Mouse (Mus musculus): ENCODE results near the gene Trpt1. TPM values are rescaled to one million over a fixed set of nuclear protein-coding genes. Genes with fewer than 3 reads are reported as not detected.

Trpt1 gene
- polyA plus RNA-seq, 1 experiment from 2014 or later: 20.7 TPM

DNA sequence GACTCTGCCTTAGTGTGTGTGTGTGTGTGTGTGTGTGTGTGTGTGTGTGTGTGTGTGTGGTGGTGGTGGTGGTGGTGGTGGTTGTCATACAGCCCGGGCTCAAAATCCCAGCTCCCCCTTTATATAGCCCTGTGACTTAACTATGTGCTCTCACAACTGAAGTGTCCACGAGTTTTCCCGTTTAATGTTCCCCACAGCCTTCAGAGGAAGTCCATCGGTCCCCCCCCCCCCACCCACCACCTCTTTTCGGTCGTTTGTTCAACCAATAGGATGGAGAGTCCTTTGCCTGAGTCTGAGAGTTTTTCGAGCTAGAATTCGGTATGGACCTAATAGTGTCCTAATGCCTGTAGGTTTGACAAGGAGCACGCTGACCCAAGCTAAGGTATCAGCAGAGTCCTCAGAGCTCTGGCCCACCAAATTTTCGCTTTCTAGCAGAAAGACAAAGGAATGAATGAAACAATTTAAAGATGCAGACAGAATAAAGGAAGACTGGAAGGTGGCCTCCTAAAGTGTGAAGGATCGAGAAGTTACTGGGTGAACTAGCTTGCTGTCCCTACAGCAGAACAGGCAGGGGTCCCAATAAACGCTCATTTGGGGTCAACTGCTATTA, 22.2 kb upstream of the Trpt1 start:
- ChIA-PET CTCF (interaction anchor here (1.1 kb wide), 1 partner anchor 11 kb away, joined by 3 read pairs; no protein-coding TSS in a partner anchor), POLR2A (interaction anchor here (0.7 to 7.0 kb wide), 6 partner anchors 15 to 622 kb away, joined by 3 to 44 read pairs (median 4); partner anchors contain the start of genes Bad, Gpr137 and Vegfb)
- DNase-seq (ENCODE audit: low read depth, low spot score) (no peak), ATAC-seq (no peak)
- no peak for TF ChIP-seq CTCF (IDR thresholded peaks at IDR 0.05)
- H3K27me3 ChIP-seq: no peaks in the 10 kb centered on the region
- in situ Hi-C loops (cut with MboI; ENCODE audit: low pct_unique_long_range_greater_than_20kb): no loop called here

DNA sequence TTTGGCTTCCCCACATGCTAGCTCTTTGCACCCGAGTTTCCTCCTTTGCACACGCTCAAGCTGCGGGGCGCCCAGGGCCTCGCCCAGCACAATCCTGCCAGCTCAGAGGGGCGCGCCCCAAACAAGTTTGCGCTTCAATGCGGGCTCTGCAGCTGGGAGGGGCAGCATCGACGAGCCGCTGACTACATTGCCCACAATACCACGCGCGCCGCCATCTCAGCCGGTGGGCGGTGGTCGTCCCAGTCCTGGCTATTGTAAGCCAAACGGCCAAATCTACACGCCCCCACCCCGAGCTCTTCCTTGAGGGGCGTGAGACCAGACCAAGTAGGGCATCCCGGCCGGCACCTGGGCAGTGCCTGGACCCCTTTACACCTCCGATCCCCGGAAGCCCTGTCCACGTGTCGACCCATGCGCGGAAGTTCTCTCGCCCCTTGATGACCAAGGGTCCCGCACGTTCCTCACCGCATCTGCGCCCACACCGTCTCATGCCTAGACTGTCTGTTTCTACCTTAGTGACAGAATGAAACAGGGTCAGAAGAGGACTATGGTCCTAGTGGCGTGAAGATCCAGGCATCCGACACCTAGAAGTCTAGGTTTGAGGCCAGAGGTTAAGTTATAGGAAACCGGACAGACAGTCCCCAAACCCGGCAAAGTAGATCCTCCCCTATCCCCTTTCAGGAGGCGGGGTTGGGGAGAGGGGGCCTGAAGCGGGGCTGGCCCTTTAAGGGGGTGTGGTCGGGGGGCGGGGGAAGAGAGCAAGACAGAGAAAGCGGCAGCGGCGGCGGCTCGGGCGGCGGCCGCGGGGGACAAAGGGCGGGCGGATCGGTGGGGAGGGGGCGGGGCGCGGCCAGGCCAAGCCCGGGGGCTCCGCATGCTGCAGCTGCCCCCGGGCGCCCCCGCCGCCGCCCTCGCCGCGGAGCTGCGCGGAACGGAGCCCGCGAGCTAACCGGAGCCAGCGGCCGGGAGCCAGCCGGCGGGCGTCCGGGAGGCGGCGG, 21.4 kb upstream of the Trpt1 start, which contains the start of gene Ppp1r14b:
Gene Ppp1r14b (plus strand): TSS at position 758 of the 995 bp plus-strand sequence.
- POLR2A ChIA-PET: interaction anchor here (0.6 to 7.0 kb wide), 11 partner anchors 14 to 1412 kb away, joined by 3 to 44 read pairs (median 4); partner anchors contain the start of genes Bad, Gpr137, Nudt22 and Prdx5
- H3K27me3 ChIP-seq: no peaks in the 10 kb centered on the region
- ATAC-seq (peak; percentile 29), DNase-seq (ENCODE audit: low read depth, low spot score) (no peak)
- TF ChIP-seq CTCF (IDR thresholded peaks at IDR 0.05): no peak
- CTCF ChIA-PET: interaction anchor here (0.8 to 5.5 kb wide), 5 partner anchors 10 to 51 kb away, joined by 3 to 36 read pairs (median 3); partner anchors contain the start of genes Catsperz and Esrra
- in situ Hi-C loops (cut with MboI; ENCODE audit: low pct_unique_long_range_greater_than_20kb): loop anchor here (5.0 kb wide), 1 partner anchor 52 kb away; the partner anchor contains the start of gene Esrra

GRCm38 (mm10) chr19:6975537-6976521, 20.1 kb upstream of the Trpt1 start, which contains the start of gene Plcb3:
Gene Plcb3, minus strand, starts transcription at chr19:6976470.
- H3K27me3 ChIP-seq: no peaks in the 10 kb centered on the region
- CTCF ChIA-PET: interaction anchor here (0.8 to 5.5 kb wide), 9 partner anchors 8 to 53 kb away, joined by 3 to 36 read pairs (median 4); partner anchors contain the start of genes Bad, Catsperz and Esrra
- POLR2A ChIA-PET: interaction anchor here (0.5 to 7.0 kb wide), 18 partner anchors 12 to 1413 kb away, joined by 3 to 44 read pairs (median 3); partner anchors contain the start of genes Bad, Catsperz, Gpr137 and Nudt22
- DNase-seq (ENCODE audit: low read depth, low spot score) (no peak), ATAC-seq (no peak)
- TF ChIP-seq CTCF (IDR thresholded peaks at IDR 0.05): no peak
- in situ Hi-C loops (cut with MboI; ENCODE audit: low pct_unique_long_range_greater_than_20kb): loop anchor here (5.0 kb wide), 1 partner anchor 54 kb away; the partner anchor contains the start of gene Esrra

DNA sequence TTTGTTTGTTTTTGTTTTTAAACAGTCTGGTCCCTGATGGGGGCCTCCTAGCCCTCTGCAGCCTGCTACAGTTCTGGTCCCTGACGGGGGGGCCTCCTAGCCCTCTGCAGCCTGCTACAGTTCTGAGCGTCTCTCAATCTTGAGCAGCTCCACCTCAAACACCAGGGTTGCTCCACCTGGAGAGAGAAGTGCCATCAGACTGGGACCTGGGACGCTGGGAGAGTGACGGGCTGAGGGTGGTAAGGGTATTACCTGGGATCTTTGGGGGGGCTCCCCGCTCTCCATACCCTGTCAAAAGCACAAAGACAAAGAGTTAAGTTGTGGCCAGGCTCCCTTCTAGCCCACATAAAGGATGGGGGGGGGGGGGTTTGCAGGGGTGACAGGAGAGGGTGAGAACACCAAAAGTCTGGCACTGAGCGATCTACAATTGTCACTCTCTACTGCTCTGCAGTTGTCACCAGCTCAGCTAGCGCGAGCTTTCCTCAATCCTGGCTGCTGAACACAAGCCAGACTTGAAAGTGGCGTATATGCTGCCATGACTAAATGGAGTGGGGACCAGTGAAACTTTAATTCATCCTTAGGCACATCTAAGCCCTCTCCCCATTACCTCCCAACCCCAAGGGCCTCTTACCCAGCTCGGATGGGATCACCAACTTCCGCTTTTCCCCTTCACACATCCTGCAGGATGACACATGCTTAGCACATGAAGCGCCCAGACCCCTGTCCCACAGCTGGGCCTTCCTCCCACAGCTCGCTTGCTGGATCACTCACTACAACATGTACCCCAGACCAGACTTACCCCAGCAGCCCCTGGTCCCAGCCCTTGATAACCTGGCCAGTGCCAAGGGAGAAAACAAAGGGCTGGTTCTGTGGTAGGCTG, 17.9 kb upstream of the Trpt1 start:
- CTCF ChIA-PET: interaction anchor here (1.0 to 5.5 kb wide), 7 partner anchors 8 to 55 kb away, joined by 3 to 36 read pairs (median 9); partner anchors contain the start of genes Catsperz, Dnajc4, Esrra and Nudt22
- POLR2A ChIA-PET: interaction anchor here (0.7 to 7.0 kb wide), 6 partner anchors 17 to 105 kb away, joined by 3 to 44 read pairs (median 4); partner anchors contain the start of genes Bad, Gpr137, Nudt22 and Trpt1
- DNase-seq (ENCODE audit: low read depth, low spot score) (no peak), ATAC-seq (no peak)
- no peaks in the 10 kb centered on the region for H3K27me3 ChIP-seq
- in situ Hi-C loops (cut with MboI; ENCODE audit: low pct_unique_long_range_greater_than_20kb): loop anchor here (5.0 kb wide), 1 partner anchor 56 kb away; the partner anchor contains the start of gene Esrra
- no peak for TF ChIP-seq CTCF (IDR thresholded peaks at IDR 0.05)

DNA sequence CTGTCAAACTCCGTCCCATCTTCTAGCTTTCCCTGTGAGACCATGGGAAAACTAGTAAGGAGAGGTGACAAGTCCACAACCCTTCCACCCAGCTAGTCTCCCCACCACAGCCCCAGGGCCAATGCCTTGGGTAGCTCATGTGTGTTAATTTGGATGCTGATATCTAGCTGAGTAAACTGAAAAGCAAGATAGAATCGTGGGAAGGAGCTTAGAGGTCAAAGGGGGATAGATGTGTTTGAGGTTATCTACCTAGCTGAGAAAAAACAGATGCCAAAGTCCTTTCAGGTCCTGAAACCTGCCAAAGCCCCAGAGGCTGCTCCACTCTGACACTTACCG, 17.3 kb upstream of the Trpt1 start:
- in situ Hi-C loops (cut with MboI; ENCODE audit: low pct_unique_long_range_greater_than_20kb): loop anchor here (5.0 kb wide), 1 partner anchor 56 kb away; the partner anchor contains the start of gene Esrra
- H3K27me3 ChIP-seq: no peaks in the 10 kb centered on the region
- DNase-seq (ENCODE audit: low read depth, low spot score) (no peak), ATAC-seq (no peak)
- CTCF ChIA-PET: interaction anchor here (1.0 to 5.5 kb wide), 7 partner anchors 8 to 55 kb away, joined by 3 to 36 read pairs (median 9); partner anchors contain the start of genes Catsperz, Dnajc4, Esrra and Nudt22
- POLR2A ChIA-PET: interaction anchor here (0.7 to 7.0 kb wide), 6 partner anchors 17 to 105 kb away, joined by 3 to 44 read pairs (median 4); partner anchors contain the start of genes Bad, Gpr137, Nudt22 and Trpt1
- TF ChIP-seq CTCF (IDR thresholded peaks at IDR 0.05): no peak

DNA sequence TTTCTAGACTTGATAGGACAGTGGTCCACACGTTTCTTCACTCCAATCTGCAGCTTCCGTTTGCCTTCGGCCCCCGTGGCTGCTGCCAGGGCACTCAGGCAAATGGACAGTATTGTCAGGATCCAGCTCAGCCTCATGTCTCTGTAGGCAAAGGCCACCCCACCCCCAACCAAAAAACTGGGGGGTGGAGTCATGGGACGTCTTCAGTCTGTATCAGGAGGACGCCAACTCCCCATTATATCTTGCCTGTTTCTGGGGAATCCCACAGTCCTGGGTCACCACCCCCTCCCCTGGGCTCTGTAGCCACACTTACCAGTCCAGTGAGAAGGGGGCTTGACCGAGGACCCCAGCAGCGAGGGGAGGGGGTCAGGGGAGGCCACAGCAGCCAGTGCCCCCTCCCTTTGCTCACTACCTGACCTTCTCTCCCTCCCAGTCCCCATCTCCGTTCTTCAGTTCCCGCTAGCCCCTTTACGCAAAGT, 16.9 kb upstream of the Trpt1 start:
- in situ Hi-C loops (cut with MboI; ENCODE audit: low pct_unique_long_range_greater_than_20kb): loop anchor here (5.0 kb wide), 1 partner anchor 57 kb away; the partner anchor contains the start of gene Esrra
- TF ChIP-seq CTCF (IDR thresholded peaks at IDR 0.05): no peak

GRCm38 (mm10) chr19:6979486-6980380, 16.2 kb upstream of the Trpt1 start:
- DNase-seq (ENCODE audit: low read depth, low spot score) (peak; percentile 97), ATAC-seq (peak; percentile 82)
- ChIA-PET POLR2A (interaction anchor here (1.2 to 7.0 kb wide), 4 partner anchors 16 to 57 kb away, joined by 3 to 44 read pairs (median 5); partner anchors contain the start of genes Gpr137, Nudt22 and Trpt1), CTCF (interaction anchor here (0.7 to 5.5 kb wide), 23 partner anchors 8 to 155 kb away, joined by 3 to 36 read pairs (median 5); partner anchors contain the start of genes Catsperz, Dnajc4, Esrra and Nudt22)
- no peak for TF ChIP-seq CTCF (IDR thresholded peaks at IDR 0.05)
- no peaks in the 10 kb centered on the region for H3K27me3 ChIP-seq
- in situ Hi-C loops (cut with MboI; ENCODE audit: low pct_unique_long_range_greater_than_20kb): loop anchor here (5.0 kb wide), 1 partner anchor 57 kb away; the partner anchor contains the start of gene Esrra

More for the DNA sequence above, 16.9 kb upstream of the Trpt1 start:
- DNase-seq (ENCODE audit: low read depth, low spot score): no peak
- ChIA-PET CTCF (interaction anchor here (0.8 to 5.5 kb wide), 20 partner anchors 7 to 155 kb away, joined by 3 to 36 read pairs (median 4); partner anchors contain the start of genes Catsperz, Dnajc4, Esrra and Nudt22), POLR2A (interaction anchor here (1.3 to 7.0 kb wide), 3 partner anchors 17 to 56 kb away, joined by 4 to 44 read pairs (median 6); partner anchors contain the start of genes Nudt22 and Trpt1)
- no peak for ATAC-seq
- H3K27me3 ChIP-seq: no peaks in the 10 kb centered on the region
